Mouse (Mus musculus): ENCODE results near the gene Gcnt2. TPM values are rescaled to one million over a fixed set of nuclear protein-coding genes. Genes with fewer than 3 reads are reported as not detected.
A peak's percentile ranks its signal among the peaks of the same experiment; 100 is the strongest.

Gene Gcnt2
- 2.8 and 3.8 TPM in 2 replicates for polyA plus RNA-seq (2014; fragmentation: Nextera tagmentation; extraction: Ambion mirVana)

- DNase-seq (ENCODE audit: low spot score) (no peak), ATAC-seq (replicated peaks; ENCODE audit: low FRiP score) (no peak)
- no peak within 1 kb of the TSS for H3K4me2 ChIP-seq (ENCODE audit: low read depth, low read length, severe bottlenecking)
These were observed at the start of gene Gcnt2 for GRCm38 (mm10) chr13:40859652-40860399. Gcnt2 (plus strand) TSS chr13:40859754.

DNA sequence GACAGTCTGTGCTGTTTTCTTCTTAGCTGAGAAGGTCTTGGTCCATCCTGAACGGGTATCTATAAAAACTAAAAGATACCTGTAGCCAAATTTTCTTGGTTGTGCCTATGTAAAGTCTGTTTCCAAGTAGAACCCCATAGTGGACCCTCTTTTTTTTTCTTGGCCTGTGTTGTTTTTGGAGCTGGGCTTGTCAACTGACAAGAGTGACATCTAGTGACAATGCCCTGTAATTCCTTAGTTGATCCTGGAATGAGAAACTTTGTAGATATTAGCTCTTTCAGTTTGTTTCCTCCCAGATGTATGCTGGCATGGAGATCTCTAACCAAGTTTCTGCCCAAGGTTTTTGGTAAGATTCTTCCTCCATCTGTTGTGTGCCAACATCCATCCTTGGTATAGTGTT is 38.9 kb upstream of the Gcnt2 start:
- Histone ChIP-seq H3K9me3 (ENCODE audit: control insufficient read depth, low read length) (no peaks in the 10 kb centered on the region), H3K27me3 (ENCODE audit: control insufficient read depth, insufficient read depth, low read length) (no peaks in the 10 kb centered on the region), H3K9ac (ENCODE audit: low read length) (no peak overlapping the region), H3K36me3 (ENCODE audit: control insufficient read depth, insufficient read depth, low read length) (no peaks in the 10 kb centered on the region), H3K4me3 (ENCODE audit: low read depth, low read length) (no peak overlapping the region), H3K4me1 (replicated peaks; ENCODE audit: control insufficient read depth, insufficient read depth, low read length) (no peaks in the 10 kb centered on the region), H3K4me2 (ENCODE audit: low read depth, low read length, severe bottlenecking) (no peak overlapping the region), H3K27ac (ENCODE audit: low read depth, low read length) (no peak overlapping the region)
- ATAC-seq (replicated peaks; ENCODE audit: low FRiP score) (no peak), DNase-seq (ENCODE audit: low spot score) (no peak)
- WGBS = 53% methylated on average over 1 of the region's 1 CpGs

More at GRCm38 (mm10) chr13:40859652-40860399, at the start of gene Gcnt2:
- Histone ChIP-seq H3K4me3 (ENCODE audit: low read depth, low read length) (no peak within 1 kb of the TSS), H3K27ac (ENCODE audit: low read depth, low read length) (no peak within 1 kb of the TSS), H3K36me3 (ENCODE audit: control insufficient read depth, insufficient read depth, low read length) (no peaks in the 10 kb centered on the region), H3K9ac (ENCODE audit: low read length) (no peak within 1 kb of the TSS), H3K4me1 (replicated peaks; ENCODE audit: control insufficient read depth, insufficient read depth, low read length) (no peaks in the 10 kb centered on the region), H3K9me3 (ENCODE audit: control insufficient read depth, low read length) (no peaks in the 10 kb centered on the region; the same call in 1 of the 2 replicates), H3K27me3 (ENCODE audit: control insufficient read depth, insufficient read depth, low read length) (no peaks in the 10 kb centered on the region)
- WGBS = 71% methylated on average over 22 of the region's 22 CpGs

DNA sequence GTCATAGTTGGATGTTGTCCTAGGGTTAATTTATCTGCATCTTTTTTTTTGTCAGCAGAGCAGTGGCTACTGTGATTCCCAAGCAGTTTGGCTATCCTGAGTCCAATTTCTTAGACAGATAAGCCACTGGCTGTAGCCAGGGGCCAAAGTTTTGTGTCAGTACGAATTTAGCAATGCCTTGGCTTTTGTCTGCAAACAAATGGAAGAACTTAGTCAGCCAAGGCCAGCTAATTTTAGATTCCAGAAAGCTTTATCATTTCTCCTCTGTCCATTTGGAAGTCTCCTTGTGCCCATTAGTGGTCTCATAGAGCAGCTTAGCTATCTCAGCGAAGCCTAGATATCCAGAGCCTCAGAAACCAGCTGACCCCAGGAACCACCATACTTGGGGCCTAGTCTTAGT is 37.6 kb upstream of the Gcnt2 start:
- Histone ChIP-seq H3K4me1 (replicated peaks; ENCODE audit: control insufficient read depth, insufficient read depth, low read length) (no peaks in the 10 kb centered on the region), H3K9ac (ENCODE audit: low read length) (no peak overlapping the region), H3K27me3 (ENCODE audit: control insufficient read depth, insufficient read depth, low read length) (no peaks in the 10 kb centered on the region), H3K4me2 (ENCODE audit: low read depth, low read length, severe bottlenecking) (no peak overlapping the region), H3K4me3 (ENCODE audit: low read depth, low read length) (no peak overlapping the region), H3K9me3 (ENCODE audit: control insufficient read depth, low read length) (no peaks in the 10 kb centered on the region), H3K36me3 (ENCODE audit: control insufficient read depth, insufficient read depth, low read length) (no peaks in the 10 kb centered on the region), H3K27ac (ENCODE audit: low read depth, low read length) (no peak overlapping the region)
- ATAC-seq (replicated peaks; ENCODE audit: low FRiP score) (no peak), DNase-seq (ENCODE audit: low spot score) (no peak)
- WGBS = 83% methylated on average over 2 of the region's 2 CpGs

DNA sequence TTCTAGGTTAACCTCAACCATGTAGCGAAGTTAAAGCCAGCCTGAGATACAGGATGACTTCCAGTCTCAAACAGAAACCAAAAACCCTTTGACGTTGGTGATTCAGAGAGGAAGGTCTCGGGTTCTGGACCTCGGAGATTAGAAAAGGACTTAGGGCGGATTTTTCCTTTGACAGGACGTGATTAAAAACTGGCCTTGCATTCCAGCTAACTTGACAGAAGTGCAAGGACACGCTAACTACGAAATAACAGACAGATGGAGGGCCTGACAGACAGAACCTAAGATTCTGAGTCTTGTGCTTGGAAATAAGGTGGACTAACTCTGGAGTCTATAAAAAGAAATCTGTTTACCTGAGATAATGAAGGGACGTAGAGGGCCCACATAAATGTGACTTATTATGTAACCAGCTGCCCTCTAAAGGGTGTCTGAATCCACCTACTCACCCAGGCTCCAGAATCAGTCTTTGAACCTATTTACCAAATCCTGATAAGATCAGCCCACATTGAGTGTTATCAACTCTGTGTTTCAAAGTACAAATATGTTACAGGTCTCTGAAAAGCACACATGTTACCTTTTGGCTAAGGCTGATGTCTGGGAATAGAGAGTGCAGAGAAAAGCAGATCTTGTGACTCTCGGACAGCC is 18.3 kb upstream of the Gcnt2 start:
- Histone ChIP-seq H3K4me2 (ENCODE audit: low read depth, low read length, severe bottlenecking) (no peak overlapping the region), H3K27ac (ENCODE audit: low read depth, low read length) (no peak overlapping the region), H3K36me3 (ENCODE audit: control insufficient read depth, insufficient read depth, low read length) (no peaks in the 10 kb centered on the region), H3K4me1 (replicated peaks; ENCODE audit: control insufficient read depth, insufficient read depth, low read length) (no peaks in the 10 kb centered on the region), H3K4me3 (ENCODE audit: low read depth, low read length) (no peak overlapping the region), H3K27me3 (ENCODE audit: control insufficient read depth, insufficient read depth, low read length) (no peaks in the 10 kb centered on the region), H3K9me3 (ENCODE audit: control insufficient read depth, low read length) (no peaks in the 10 kb centered on the region), H3K9ac (ENCODE audit: low read length) (no peak overlapping the region)
- 74% methylated on average over 10 of the region's 10 CpGs for WGBS
- no peak for DNase-seq (ENCODE audit: low spot score)
- no peak for ATAC-seq (replicated peaks; ENCODE audit: low FRiP score)

- 33% methylated on average over 1 of the region's 1 CpGs for WGBS
These were observed 17.4 kb upstream of the Gcnt2 start for GRCm38 (mm10) chr13:40842141-40842540.

DNA sequence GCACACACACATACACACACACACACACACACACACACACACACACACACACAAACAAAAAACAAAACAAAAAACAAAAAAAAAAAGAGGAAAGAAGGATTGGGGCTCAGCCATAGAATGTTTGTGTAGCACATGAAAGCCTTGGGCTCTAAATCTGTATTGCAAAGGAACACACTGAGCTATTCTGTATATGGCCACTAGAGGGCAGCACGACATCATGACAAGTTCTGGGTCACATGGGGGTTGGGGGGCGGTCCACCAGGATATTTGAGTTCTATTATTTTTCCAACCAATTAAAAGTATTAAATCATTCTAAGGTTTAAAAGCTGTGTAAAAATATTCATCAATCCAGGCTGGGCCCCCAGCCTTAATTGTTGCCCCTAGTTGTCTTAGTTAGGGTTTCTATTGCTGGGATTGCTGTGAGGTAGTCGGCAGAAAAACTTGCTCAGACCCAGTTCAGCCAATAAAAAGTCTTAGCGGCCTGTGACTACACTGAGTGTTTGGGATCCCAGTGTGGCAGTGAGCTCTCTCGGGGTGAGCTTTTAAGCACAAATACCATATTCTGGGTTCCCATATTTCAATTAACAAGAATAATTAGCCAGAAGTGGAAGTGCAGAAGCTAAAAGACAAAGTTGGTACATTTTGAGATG is 16.0 kb upstream of the Gcnt2 start:
- WGBS = 27% methylated on average over 5 of the region's 5 CpGs
- Histone ChIP-seq H3K9me3 (ENCODE audit: control insufficient read depth, low read length) (no peaks in the 10 kb centered on the region), H3K4me3 (ENCODE audit: low read depth, low read length) (no peak overlapping the region), H3K4me1 (replicated peaks; ENCODE audit: control insufficient read depth, insufficient read depth, low read length) (no peaks in the 10 kb centered on the region), H3K9ac (ENCODE audit: low read length) (no peak overlapping the region), H3K4me2 (ENCODE audit: low read depth, low read length, severe bottlenecking) (no peak overlapping the region), H3K36me3 (ENCODE audit: control insufficient read depth, insufficient read depth, low read length) (no peaks in the 10 kb centered on the region), H3K27ac (ENCODE audit: low read depth, low read length) (no peak overlapping the region), H3K27me3 (ENCODE audit: control insufficient read depth, insufficient read depth, low read length) (no peaks in the 10 kb centered on the region)
- 0 out of 2 replicates have a peak, but pooled peaks have one; percentile 42 for ATAC-seq (replicated peaks; ENCODE audit: low FRiP score)
- peak; percentile 78 for DNase-seq (ENCODE audit: low spot score)

More at GRCm38 (mm10) chr13:40842141-40842540, 17.4 kb upstream of the Gcnt2 start:
- no peak for ATAC-seq (replicated peaks; ENCODE audit: low FRiP score)
- H3K27ac ChIP-seq (ENCODE audit: low read depth, low read length) = no peak overlapping the region
- no peak overlapping the region for H3K9ac ChIP-seq (ENCODE audit: low read length)
- no peaks in the 10 kb centered on the region for H3K27me3 ChIP-seq (ENCODE audit: control insufficient read depth, insufficient read depth, low read length)
- DNase-seq (ENCODE audit: low spot score) = no peak
- H3K4me2 ChIP-seq (ENCODE audit: low read depth, low read length, severe bottlenecking) = no peak overlapping the region
- H3K4me1 ChIP-seq (replicated peaks; ENCODE audit: control insufficient read depth, insufficient read depth, low read length) = no peaks in the 10 kb centered on the region
- H3K9me3 ChIP-seq (ENCODE audit: control insufficient read depth, low read length) = no peaks in the 10 kb centered on the region
- no peaks in the 10 kb centered on the region for H3K36me3 ChIP-seq (ENCODE audit: control insufficient read depth, insufficient read depth, low read length)
- no peak overlapping the region for H3K4me3 ChIP-seq (ENCODE audit: low read depth, low read length)

GRCm38 (mm10) chr13:40844144-40844543 is 15.4 kb upstream of the Gcnt2 start:
- no peaks in the 10 kb centered on the region for H3K36me3 ChIP-seq (ENCODE audit: control insufficient read depth, insufficient read depth, low read length)
- no peaks in the 10 kb centered on the region for H3K27me3 ChIP-seq (ENCODE audit: control insufficient read depth, insufficient read depth, low read length)
- no peak overlapping the region for H3K4me3 ChIP-seq (ENCODE audit: low read depth, low read length)
- ATAC-seq (replicated peaks; ENCODE audit: low FRiP score) (no peak), DNase-seq (ENCODE audit: low spot score) (no peak)
- H3K27ac ChIP-seq (ENCODE audit: low read depth, low read length) = no peak overlapping the region
- 91% methylated on average over 5 of the region's 5 CpGs for WGBS
- H3K9me3 ChIP-seq (ENCODE audit: control insufficient read depth, low read length) = no peaks in the 10 kb centered on the region
- H3K4me1 ChIP-seq (replicated peaks; ENCODE audit: control insufficient read depth, insufficient read depth, low read length) = no peaks in the 10 kb centered on the region
- no peak overlapping the region for H3K4me2 ChIP-seq (ENCODE audit: low read depth, low read length, severe bottlenecking)
- no peak overlapping the region for H3K9ac ChIP-seq (ENCODE audit: low read length)

DNA sequence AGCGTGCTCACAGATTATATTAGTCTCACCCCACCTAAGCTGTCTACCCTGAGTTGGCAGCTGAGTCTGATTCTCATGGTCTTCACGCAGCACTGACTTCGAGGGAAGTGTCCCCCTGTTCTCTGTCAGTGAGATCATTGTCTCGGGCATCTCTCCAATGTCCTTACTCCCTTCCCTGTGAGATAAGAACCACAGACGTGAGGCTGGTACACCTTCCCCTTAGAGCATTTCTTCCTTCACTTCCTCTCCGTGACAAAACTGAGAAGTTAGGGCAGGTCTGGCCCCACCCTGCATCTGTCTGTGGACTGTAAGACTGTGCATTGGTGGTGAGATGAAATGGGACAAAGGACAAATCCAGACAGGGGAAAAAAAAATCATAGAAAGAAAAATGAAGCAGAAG is 13.6 kb upstream of the Gcnt2 start:
- WGBS = 72% methylated on average over 6 of the region's 6 CpGs
- ATAC-seq (replicated peaks; ENCODE audit: low FRiP score) (no peak), DNase-seq (ENCODE audit: low spot score) (no peak)
- no peaks in the 10 kb centered on the region for H3K27me3 ChIP-seq (ENCODE audit: control insufficient read depth, insufficient read depth, low read length)
- H3K36me3 ChIP-seq (ENCODE audit: control insufficient read depth, insufficient read depth, low read length) = no peaks in the 10 kb centered on the region
- no peaks in the 10 kb centered on the region for H3K4me1 ChIP-seq (replicated peaks; ENCODE audit: control insufficient read depth, insufficient read depth, low read length)
- no peak overlapping the region for H3K27ac ChIP-seq (ENCODE audit: low read depth, low read length)
- H3K4me3 ChIP-seq (ENCODE audit: low read depth, low read length) = no peak overlapping the region
- H3K4me2 ChIP-seq (ENCODE audit: low read depth, low read length, severe bottlenecking) = no peak overlapping the region
- no peak overlapping the region for H3K9ac ChIP-seq (ENCODE audit: low read length)
- no peaks in the 10 kb centered on the region for H3K9me3 ChIP-seq (ENCODE audit: control insufficient read depth, low read length)

Measured in forebrain, embryonic 11.5 days (tissue).